Comparison of ENCODE assay signal across 11 mouse cellular contexts in genomic region chr12:98714757-98715156, GRCm38 (mm10). TPM values are rescaled to one million over a fixed set of nuclear protein-coding genes. Genes with fewer than 3 reads are reported as not detected.
DNase-seq lines count a peak whose midpoint lies in the region; ATAC-seq and TF ChIP-seq lines count a peak whose summit lies in the region.
"Had no signal": no experiment of that assay in that cellular context is flagged by ENCODE, and none has a peak within 500 bp of the region (broad histone marks: within the 10 kb centered on the region; RNA-seq: fewer than 3 reads in every experiment).

No protein-coding gene starts in this region.

- 25% methylated on average over 11 of the region's 11 CpGs for WGBS in heart, adult 2 months
- 16% methylated on average over 11 of the region's 11 CpGs for WGBS in heart, embryonic 15.5 days
- 66% methylated on average over 11 of the region's 11 CpGs for WGBS in liver, embryonic 15.5 days (ENCODE audit: insufficient replicate concordance)

- no peak for TF ChIP-seq POLR2A in heart, adult 2 months (IDR thresholded peaks at IDR 0.05; ENCODE audit: insufficient read depth, low read depth, low read length)

- no peak overlapping the region for H3K4me3 ChIP-seq in heart, adult 2 months
- no peak overlapping the region for H3K4me3 ChIP-seq in heart, embryonic 15.5 days
- H3K4me3 ChIP-seq in liver, embryonic 15.5 days (replicated peaks) = no peak overlapping the region
- H3K4me3 ChIP-seq: midbrain, embryonic 12.5 days had no signal

- no peak for TF ChIP-seq CTCF in heart, adult 2 months (IDR thresholded peaks at IDR 0.05)

- no peaks in the 10 kb centered on the region for H3K9me3 ChIP-seq in heart, embryonic 15.5 days (replicated peaks)
- no peaks in the 10 kb centered on the region for H3K9me3 ChIP-seq in liver, embryonic 15.5 days (replicated peaks)
- H3K9me3 ChIP-seq: midbrain, embryonic 12.5 days had no signal

- TF ChIP-seq EP300 in heart, adult 2 months (IDR thresholded peaks at IDR 0.05; ENCODE audit: insufficient read depth, low read depth, low read length) = no peak

- H3K27me3 ChIP-seq in heart, adult 2 months (ENCODE audit: control insufficient read depth, insufficient read depth, low read length) = no peaks in the 10 kb centered on the region
- H3K27me3 ChIP-seq in heart, embryonic 15.5 days = no peaks in the 10 kb centered on the region
- no peaks in the 10 kb centered on the region for H3K27me3 ChIP-seq in liver, embryonic 15.5 days
- H3K27me3 ChIP-seq: midbrain, embryonic 12.5 days had no signal

- peak overlapping the region; percentile 11 for H3K27ac ChIP-seq in heart, adult 2 months
- H3K27ac ChIP-seq in heart, embryonic 15.5 days = no peak overlapping the region
- no peak overlapping the region for H3K27ac ChIP-seq in liver, embryonic 15.5 days (replicated peaks)
- H3K27ac ChIP-seq: midbrain, embryonic 12.5 days had no signal

- no peak for ATAC-seq in heart, embryonic 15.5 days (replicated peaks; ENCODE audit: insufficient number of reproducible peaks, insufficient read depth, low FRiP score, low read depth)
- ATAC-seq in liver, embryonic 15.5 days (ENCODE audit: insufficient read depth) = no peak
- ATAC-seq: activated CD4-positive, CD25-positive, alpha-beta regulatory T cell, adult 4 months had no signal

- H3K79me2 ChIP-seq in heart, adult 2 months (replicated peaks; ENCODE audit: control insufficient read depth, insufficient read depth, low read length) = no peaks in the 10 kb centered on the region

- H3K9ac ChIP-seq in heart, adult 2 months (ENCODE audit: low read depth, low read length) = no peak overlapping the region
- H3K9ac ChIP-seq in heart, embryonic 15.5 days = no peak overlapping the region
- H3K9ac ChIP-seq in liver, embryonic 15.5 days = no peak overlapping the region
- H3K9ac ChIP-seq: midbrain, embryonic 12.5 days had no signal

- peak in 1 of 2 experiments; percentile 8 for DNase-seq in heart, adult 2 months
- DNase-seq in heart, postnatal 25 days (ENCODE audit: low spot score) = no peak
- DNase-seq in NIH3T3 (ENCODE audit: low read depth) (peak; percentile 41), MN1 (ENCODE audit: low spot score) (no peak)
- DNase-seq in cerebellum, postnatal 4 days (ENCODE audit: low spot score in 2 of 2) = no peak
- no peak for DNase-seq in left cerebral cortex, postnatal 36 days (ENCODE audit: low spot score in 2 of 2)
- DNase-seq: cerebellum, postnatal 25 days had no signal

- H3K36me3 ChIP-seq in heart, adult 2 months (ENCODE audit: control insufficient read depth, insufficient read depth, low read length) = peaks cover 13% of the 10 kb centered on the region
- H3K36me3 ChIP-seq in heart, embryonic 15.5 days = no peaks in the 10 kb centered on the region
- no peaks in the 10 kb centered on the region for H3K36me3 ChIP-seq in liver, embryonic 15.5 days (replicated peaks)
- H3K36me3 ChIP-seq: midbrain, embryonic 12.5 days had no signal

- H3K4me2 ChIP-seq in heart, embryonic 15.5 days = peak overlapping the region; percentile 6; the same call in 1 of the 2 replicates
- peak overlapping the region; percentile 5; the same call in 1 of the 2 replicates for H3K4me2 ChIP-seq in liver, embryonic 15.5 days
- H3K4me2 ChIP-seq: midbrain, embryonic 12.5 days had no signal

- peaks cover 14% of the 10 kb centered on the region for H3K4me1 ChIP-seq in heart, adult 2 months (ENCODE audit: control insufficient read depth, insufficient read depth, low read length)
- peaks cover 30% of the 10 kb centered on the region for H3K4me1 ChIP-seq in heart, embryonic 15.5 days (replicated peaks)
- peaks cover 11% of the 10 kb centered on the region for H3K4me1 ChIP-seq in liver, embryonic 15.5 days (replicated peaks)

- intact Hi-C loops in heart, adult 2 months (cut with DNase I) = no loop called here
- intact Hi-C loops in heart, postnatal 25 days (cut with DNase I) = no loop called here
- intact Hi-C loops in left cerebral cortex, postnatal 36 days (cut with DNase I) = no loop called here

RNA-seq across cellular contexts. Expression of gene Ptpn21, which starts 22.4 kb away (rescaled TPM):
- total RNA-seq in heart, adult 2 months (2021) = 10 to 100 TPM; 29.1 to 29.3 TPM
- polyA plus RNA-seq in heart, adult 2 months (2012; rRNA removed) = 19.4 and 24.7 TPM in 2 replicates
- 10 to 100 TPM; 29.6 to 31.6 TPM for total RNA-seq in heart, postnatal 25 days (2021)
- polyA plus RNA-seq in heart, embryonic 15.5 days (2015; fragmentation: Nextera tagmentation; extraction: Ambion mirVana) = 8.3 and 9.9 TPM in 2 replicates
- 2.6 and 2.7 TPM in 2 replicates for polyA plus RNA-seq in liver, embryonic 15.5 days (2015; fragmentation: Nextera tagmentation; extraction: Ambion mirVana)
- total RNA-seq in left cerebral cortex, postnatal 36 days (2021) = 10 to 100 TPM; 10.2 to 11.6 TPM

RNA-seq across cellular contexts. Expression of gene Zc3h14, which starts 32.0 kb away (rescaled TPM):
- total RNA-seq in heart, adult 2 months (2021) = 10 to 100 TPM; 59.6 to 60.1 TPM
- 57.0 and 92.9 TPM in 2 replicates for polyA plus RNA-seq in heart, adult 2 months (2012; rRNA removed)
- 10 to 100 TPM; 61.4 to 62.6 TPM for total RNA-seq in heart, postnatal 25 days (2021)
- polyA plus RNA-seq in heart, embryonic 15.5 days (2015; fragmentation: Nextera tagmentation; extraction: Ambion mirVana) = 85.7 and 86.7 TPM in 2 replicates
- polyA plus RNA-seq in liver, embryonic 15.5 days (2015; fragmentation: Nextera tagmentation; extraction: Ambion mirVana) = 33.2 and 34.1 TPM in 2 replicates
- 100 to 1,000 TPM in 1 of 2 experiments, 10 to 100 TPM in 1; 89.0 to 100 TPM for total RNA-seq in left cerebral cortex, postnatal 36 days (2021)
